Mouse (Mus musculus): Measurements from ENCODE around the gene Sox5.

The Sox5 gene

DNA sequence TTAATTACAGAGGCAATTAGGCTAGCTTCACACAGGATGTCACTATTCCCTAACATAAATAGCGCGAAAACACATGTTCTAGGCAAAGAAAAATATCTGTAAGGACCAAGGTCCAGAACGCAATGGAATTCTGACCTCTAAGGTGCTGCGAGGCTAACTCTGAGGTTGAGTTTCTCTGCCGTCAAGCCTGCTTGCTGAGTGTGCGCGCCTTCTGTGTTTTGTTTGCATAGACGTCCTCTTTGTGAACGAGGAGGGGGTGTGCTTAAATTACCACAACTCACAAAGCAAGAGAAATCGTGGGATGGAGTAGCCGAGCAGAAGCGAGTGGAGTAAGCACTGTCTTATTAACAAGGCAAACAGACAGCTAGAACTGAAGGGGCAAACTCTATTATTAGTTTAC lies 202.5 kb downstream of the Sox5 start:
- no peak for DNase-seq (ENCODE audit: low spot score in 2 of 2)

DNA sequence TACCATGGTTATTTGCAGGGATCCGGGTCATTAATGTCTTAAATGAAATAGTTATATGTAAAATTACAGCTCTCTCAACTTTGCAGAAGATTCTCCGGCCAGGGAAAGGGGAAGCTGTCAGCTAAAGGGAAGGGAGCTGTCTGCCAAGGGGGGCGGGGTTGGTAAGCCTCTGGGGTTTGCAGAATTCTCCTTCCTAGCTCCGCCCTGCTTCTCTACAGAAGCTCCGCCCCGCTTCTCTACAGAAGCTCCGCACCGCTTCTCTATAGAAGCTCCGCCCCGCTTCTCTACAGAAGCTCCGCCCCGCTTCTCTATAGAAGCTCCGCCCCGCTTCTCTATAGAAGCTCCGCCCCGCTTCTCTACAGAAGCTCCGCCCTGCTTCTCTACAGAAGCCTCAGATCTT lies 210.9 kb downstream of the Sox5 start:
- DNase-seq (ENCODE audit: low spot score in 2 of 2) = no peak

DNA sequence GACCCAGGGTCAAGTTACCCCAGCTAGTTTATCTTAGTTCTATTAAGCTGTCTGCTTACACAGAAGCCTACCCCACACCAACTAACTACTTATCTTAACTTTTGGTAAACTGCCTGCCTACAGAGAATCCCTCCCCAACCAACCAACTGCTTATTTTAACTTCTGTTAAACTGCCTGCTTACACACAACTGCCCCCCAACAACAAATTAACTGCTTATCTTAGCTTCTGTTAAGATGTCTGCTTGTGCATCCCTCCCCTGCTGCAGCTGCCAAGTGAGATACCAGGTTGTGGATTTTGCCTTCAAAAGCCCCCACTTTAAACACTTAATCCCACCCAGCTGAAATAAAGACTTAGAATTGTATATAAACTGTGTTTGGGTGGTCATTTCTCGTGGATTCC lies 215.9 kb downstream of the Sox5 start:
- DNase-seq (ENCODE audit: low spot score in 2 of 2) = no peak

DNA sequence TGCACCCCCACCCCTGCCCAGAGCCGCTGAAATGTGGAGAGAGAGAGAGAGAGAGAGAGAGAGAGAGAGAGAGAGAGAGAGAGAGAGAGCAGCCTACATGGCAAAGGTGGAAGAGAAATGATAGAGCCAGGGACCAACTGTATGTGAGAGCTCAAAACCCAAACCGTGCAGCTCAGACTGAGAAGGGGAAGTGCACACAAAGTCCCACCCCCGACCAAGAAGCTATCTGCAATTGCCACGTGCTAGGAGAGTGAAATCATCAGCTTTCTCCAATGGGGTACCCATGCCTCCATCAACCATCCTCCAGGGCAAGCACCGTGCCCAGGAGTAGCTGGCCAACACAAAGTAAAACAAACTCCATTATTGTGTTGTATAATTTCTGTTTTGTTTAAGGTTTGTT lies 220.1 kb downstream of the Sox5 start:
- DNase-seq (ENCODE audit: low spot score in 2 of 2) = no peak

DNA sequence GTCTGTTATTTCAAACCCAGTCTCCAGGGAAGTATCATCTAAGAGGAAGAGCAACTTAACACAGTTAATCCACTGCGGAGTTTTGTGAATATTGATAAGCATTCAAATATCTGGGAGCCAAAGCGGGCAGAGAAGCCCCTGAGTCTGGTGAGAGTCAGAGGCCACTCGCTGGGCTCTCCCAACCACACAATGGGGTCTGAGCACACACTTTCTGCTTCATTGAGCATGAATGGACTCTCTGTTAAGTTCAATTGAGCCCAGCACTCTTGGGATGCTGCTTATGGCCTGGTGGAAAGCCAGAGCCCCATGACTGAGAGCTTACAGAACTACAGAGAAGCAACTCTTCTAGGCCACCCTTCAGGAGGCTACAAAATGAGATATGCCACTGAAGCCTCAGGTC lies 221.6 kb downstream of the Sox5 start:
- DNase-seq (ENCODE audit: low spot score in 2 of 2) = no peak

DNA sequence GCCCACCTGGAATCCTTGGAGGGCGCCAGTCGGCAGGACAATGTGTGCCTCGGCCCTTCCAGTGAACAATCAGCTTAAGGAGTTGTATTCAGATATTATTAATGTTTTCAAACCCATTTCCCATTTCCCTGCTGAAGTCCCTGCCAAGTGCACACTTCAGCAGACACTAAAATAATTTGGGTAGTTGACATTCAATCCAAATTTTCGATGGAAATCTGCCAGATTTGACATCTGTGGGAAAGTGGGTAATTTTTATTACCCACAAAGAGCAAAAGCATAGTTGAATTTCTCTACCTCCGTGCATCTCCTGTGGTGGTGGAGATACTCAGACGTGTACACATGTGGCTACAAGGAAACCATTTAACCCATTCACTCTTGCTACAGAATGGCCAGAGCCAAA lies 228.3 kb downstream of the Sox5 start:
- DNase-seq (ENCODE audit: low spot score in 2 of 2) = no peak

DNA sequence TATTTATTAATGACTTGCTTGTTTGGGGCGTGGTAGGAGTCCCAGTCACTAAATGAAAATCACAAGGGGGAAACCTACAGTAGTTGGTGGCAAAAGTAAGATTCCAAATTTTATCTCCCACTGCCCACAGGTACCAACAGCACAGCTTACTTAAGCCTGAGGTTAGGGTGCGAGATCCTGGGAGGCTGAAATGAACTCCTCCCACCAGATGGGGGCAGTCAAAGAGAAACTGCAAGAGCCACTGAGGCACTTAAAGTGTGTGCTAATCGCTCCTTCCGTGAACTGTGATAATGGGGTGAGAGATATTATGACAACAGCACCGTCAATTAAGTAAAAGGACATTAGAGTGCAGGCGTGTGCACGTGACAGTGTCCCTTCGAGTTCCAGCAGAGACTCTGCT lies 232.8 kb downstream of the Sox5 start:
- DNase-seq (ENCODE audit: low spot score in 2 of 2) = no peak

DNA sequence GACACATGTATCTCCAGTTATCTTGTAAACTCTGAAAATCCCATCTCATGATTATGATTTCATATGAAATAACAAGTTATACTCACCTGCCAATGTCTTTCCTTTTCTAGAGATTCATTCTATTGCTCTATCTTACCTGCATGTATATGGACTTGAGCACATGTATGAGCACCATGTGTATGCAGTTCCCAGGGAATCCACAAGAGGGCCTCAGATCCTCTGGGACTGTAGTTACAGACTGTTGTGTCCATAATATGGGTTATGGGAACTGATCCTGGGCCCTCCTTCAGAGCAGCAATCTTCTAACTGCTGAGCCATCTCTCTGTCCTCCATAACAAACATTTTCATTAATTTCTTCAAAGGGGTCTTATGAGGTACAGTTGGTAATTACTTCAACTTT lies 234.6 kb downstream of the Sox5 start:
- no peak for DNase-seq (ENCODE audit: low spot score in 2 of 2)

DNA sequence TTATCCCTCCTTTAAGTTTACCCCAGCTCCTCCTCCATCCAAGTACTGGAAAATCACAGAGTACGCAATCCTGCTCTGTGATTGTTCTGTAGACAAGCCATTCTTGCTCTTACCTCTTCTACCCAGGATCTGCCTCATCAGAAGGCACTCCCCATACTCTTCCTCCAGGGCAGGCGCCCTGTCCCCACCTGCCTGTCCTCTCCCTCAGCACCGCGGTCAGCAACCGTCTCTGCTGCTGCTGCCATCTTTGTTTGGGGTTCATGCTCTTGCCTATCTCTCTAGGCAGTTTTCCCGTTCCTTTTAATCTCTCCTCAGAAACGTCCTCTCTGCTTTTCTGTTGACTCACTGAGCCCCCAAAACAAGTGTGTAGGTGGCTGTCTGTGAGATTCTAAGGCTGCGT lies 236.2 kb downstream of the Sox5 start:
- DNase-seq (ENCODE audit: low spot score in 2 of 2) = no peak

DNA sequence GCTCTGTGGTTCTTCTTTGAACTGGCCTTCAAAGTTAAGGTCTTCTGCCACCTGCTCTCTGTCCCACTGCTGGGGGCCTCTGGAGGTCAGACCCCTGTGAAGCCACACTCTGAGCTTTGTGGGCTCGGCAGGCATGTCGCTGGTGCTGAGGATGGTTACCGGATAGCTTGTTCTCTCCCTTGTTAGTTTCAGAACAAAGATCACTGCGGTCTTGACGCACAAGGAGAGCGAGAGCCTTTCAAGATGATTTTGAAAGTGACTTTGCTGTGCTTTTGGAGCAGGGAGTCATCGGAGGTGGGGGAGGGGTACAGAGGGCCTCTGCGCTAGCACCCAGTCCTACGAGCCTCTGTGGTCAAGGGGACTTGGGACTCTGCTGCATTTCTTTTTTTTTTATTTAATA lies 240.5 kb downstream of the Sox5 start:
- no peak for DNase-seq (ENCODE audit: low spot score in 2 of 2)

DNA sequence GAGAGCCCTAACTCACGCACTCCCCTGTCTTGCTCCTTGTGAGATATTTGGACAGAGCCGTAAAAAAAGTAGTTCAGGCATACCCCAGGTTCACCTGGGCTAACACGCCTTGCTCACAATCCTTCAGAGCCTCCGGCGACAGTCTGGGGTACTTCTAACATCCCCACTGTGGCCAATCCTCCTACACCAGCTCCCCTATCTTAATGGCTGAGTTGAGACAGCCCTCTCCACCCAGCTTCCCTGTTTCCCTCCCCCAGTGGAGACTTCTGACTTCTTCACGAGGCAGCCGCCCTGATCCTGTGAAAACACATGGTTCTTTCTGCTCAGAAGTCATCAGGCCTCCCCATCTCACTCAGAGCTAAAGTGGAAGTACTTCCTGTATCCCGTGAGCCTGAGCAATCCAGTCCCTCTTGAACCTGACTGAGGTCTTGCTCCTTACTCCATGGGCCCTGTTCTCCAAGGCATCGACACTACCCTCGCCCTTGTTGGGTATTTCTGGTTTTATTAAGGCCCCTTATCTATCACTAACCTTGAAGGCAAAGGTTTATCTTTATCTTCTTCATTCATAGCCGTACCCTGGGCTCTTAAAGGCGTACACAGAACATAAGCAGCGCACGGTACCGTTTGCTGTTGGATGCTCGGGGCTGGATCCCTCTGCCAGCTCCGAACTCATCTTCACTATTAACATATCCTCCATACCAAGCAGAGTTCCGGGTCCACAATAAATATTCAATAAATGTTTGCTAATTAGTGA lies 242.2 kb downstream of the Sox5 start:
- DNase-seq (ENCODE audit: low spot score in 2 of 2) = no peak

DNA sequence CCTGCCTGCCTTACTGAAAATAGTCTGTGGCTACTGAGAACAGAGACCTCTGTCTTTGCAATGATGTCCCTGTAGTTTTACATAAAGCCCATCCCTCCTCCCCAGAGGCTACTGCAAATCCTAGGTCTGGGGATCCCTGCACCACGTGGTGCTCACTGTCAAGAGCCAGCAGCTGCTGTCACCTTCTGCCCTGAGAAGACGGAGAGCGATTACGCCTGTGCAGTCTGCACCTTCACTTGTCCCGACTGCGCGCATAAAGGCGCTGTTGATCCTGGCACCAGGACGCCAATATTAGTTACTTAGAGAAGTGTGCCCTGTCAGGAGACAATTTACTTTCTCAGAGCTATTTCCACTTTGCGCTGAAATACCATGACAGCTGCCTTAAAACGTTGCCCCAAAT lies 258.3 kb downstream of the Sox5 start:
- DNase-seq (ENCODE audit: low spot score in 2 of 2) = no peak

DNA sequence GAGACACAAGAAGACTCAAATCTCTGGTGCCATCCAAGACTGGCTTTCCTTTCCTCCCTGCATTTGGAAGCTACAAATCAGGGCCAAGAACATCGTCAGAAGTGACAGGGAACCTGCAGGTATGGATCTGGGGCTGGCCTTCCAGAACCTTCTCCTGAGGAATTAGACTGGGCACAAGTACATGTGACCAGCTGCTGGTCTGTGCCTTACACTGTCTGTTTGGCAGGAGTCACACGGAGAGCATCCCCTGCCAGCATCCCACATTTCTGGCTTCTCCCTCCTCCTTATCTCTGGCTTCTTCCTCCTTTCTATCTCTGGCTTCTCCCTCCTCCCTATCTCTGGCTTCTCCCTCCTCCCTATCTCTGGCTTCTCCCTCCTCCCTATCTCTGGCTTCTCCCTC lies 263.0 kb downstream of the Sox5 start:
- DNase-seq (ENCODE audit: low spot score in 2 of 2) = no peak

DNA sequence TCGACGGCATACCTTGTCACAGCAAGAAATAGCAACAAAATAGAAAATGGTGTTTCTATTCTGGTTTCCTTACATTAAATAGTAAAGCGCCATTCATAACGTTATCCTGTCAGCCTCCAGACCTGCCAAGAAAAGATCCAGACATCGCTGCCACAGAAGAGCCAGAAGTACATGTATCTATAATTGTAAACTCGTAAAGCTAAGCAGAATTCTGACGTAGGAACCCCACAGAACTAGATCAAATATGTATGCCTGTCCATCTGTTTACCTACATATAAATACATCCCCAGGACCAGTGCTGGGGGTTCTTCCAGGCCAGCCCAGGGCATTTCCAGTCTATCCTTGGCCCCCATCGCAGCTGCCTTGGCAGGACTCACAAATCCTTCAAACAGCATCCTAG lies 265.9 kb downstream of the Sox5 start:
- no peak for DNase-seq (ENCODE audit: low spot score in 2 of 2)

DNA sequence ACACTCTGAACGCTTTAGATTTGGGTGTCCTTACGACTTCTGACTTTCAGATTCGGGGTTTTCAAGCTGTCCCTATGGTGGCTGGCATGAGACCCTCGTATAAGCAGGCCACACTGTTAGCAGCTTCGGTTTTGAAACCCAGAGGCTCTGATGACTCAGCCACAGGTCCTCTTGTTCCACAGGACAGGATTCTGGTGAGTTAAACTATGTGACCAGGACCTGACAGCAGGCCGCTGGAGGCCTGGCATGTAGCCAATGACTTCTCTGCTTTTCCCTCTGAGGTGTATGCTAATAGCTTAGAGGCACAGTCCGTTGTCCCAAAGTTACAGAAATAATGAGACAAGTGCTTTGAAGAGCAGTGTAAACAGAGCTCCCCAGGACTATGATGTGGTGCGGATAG lies 268.0 kb downstream of the Sox5 start:
- DNase-seq (ENCODE audit: low spot score in 2 of 2) = no peak

DNA sequence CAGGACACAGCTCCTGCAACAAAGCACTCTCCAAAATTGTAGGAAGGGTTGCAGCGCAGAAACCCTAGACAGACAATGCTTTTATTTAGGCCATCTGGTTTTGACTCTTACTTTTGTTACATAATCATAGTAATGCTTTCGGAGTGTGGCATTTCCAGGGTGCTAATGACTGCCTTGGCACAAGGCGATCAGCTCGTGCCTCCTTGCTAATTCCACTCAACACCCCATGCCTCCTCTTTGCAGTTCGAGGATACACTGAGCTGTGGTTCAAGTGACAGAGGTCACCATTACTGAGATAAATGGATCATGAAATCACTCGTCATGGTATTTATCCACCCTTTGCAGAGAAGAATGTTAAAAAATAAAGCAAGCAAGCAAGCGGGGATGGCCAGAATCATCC lies 269.9 kb downstream of the Sox5 start:
- no peak for DNase-seq (ENCODE audit: low spot score in 2 of 2)

DNA sequence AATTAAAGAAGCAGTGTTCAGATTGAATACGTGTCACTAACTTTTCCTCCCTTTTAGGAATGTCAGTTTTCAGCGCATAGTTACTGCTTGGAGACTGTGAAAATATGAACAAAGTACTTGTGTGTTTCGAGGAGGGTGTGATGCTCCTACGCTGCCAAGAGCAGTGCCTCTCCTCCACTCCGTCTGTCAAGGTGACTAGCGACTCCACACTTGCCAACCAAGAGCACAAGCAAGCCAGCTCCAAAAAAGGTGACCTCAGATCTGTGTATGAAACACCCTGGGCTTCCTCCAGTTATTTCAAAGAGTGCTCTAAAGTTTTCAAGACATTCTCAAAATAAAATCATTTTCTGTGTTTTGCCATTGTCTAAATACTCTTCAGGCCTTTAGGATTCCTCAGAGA lies 271.6 kb downstream of the Sox5 start:
- DNase-seq (ENCODE audit: low spot score in 2 of 2) = peak; percentile 2 to 22

DNA sequence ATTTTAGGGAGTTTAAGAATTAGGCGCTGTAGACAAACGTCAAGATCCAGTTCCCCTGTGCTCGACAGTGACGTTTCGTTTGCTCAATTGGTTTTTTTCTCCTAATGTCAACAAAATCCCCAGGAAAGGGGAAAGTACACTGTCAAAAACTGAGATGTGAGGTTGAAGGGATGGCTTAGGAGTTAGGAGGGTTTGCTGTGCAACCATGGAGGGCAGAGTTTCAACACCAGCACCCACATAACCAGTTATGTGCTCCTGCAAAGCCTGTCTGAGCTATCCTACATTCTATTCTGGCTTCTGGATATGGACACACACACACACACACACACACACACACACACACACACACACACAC lies 277.6 kb downstream of the Sox5 start:
- DNase-seq (ENCODE audit: low spot score in 2 of 2) = no peak

DNA sequence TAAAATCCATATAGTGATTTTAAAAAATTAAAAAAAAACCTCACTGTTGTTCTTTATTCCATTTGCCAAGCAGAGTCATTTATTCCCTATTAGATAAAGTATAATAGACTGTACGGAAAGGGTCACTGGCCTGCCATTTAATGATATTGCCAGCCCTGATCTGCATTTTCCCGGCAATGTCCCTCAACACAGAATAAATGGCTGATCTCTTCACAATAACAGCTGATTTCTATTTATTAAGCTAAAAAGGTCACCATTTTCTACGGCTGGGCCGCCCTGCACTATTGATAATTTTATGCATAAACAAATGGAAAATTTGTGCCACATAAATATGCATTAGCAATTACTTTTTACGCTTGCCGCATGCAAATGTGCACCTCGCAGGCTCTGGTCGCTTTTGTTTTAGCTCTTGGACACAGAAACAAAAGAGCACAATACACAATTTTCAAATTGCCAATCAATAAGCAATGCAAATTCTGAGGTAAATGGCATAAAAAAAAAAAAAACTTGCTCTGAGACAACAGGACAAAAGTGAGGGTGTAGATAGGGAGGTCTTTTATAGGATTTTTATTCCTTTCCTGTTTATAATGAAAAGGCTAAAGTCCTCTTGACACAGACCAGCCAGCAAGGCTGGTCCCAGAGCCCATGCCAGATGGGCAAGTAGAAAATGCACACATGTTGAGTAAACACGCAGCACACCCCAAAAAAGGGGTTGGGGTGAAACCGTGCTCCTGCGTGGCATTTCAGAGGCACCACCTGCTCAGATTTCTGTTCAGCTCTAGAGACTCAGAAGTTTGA lies 278.2 kb downstream of the Sox5 start:
- no peak for DNase-seq (ENCODE audit: low spot score in 2 of 2)

DNA sequence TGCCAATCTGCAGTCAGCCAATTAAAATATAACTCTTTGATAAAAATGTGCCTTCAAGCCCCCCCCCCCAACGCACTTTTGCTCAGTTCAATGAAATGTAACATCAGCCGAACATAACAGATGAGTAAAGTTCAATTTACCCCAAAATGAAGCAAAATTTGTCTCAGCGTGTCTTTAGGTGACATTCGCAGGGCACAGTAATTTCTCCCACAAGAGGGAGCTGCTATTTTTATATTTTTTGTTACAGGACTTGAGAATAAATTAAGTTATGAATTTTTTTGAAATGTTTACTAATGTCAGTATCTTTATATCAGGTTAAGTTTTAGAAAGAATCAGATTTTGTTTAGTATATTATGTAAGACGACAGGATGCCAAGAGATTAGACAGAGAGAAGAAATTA lies 280.3 kb downstream of the Sox5 start:
- no peak for DNase-seq (ENCODE audit: low spot score in 2 of 2)

DNA sequence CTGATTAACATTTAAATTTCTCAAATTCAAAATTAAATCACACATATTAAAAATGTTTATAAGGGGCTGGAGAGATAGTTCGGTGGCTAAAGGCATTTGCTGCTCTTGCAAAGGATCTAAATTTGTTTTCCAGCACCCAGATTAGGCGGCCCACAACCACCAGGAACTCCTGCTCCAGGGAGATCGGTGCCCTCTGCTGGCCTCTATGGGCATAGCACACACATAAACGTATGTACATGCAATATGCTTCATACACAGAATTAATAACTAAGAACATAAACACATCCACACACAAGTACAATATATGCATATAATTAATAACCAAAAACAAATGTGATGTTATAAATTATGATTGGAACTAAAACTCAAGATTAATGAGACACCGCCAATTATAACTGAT lies 283.6 kb downstream of the Sox5 start:
- DNase-seq (ENCODE audit: low spot score in 2 of 2) = no peak

DNA sequence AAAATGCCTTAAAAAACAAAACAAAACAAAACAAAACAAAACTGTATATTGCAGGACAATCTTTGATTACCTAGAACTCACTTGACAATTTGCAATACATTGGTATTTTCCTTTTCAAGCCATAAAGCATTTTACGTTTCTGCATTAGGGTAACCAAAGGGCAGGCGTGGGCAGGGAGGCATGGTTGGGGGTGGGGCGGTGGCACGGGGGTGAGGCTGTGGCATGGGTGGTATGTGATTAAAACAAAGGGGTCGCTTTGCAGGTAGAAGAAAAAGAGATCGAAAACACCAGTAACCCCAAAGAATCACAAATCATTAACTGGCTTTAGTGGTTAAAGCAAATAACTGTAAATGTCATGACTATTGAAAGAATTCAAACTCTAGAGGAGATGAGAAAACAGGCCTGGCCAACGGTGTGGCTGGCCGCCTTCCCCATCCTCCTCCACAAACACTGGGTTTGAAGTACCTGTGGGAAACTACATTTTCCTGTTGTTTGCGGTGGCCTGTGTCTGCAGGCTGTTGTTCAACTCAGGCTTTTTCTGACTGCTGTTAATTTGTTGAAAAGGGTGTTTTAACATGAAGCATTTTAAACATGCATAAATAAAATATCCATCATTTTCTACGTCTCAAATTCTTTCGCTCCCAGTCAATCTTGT lies 289.9 kb downstream of the Sox5 start:
- no peak for DNase-seq (ENCODE audit: low spot score in 2 of 2)

DNA sequence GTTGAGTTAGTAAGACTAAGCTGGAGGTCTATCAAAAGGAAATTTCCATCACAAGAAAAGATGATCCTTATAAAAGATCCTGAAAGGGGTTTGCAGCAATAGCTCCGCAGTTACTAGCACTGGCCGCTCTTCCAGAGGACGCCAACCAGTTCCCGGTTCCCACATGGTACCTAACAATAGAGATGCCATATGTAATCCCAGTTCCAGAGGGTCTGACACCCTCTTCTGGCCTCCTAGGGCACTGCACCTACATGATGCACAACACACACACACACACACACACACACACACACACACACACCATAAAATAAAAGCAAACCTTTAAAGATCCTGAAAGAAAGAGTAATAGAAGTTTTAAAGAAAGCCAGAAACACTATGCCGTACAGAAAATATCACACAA lies 290.9 kb downstream of the Sox5 start:
- DNase-seq (ENCODE audit: low spot score in 2 of 2) = no peak

Data from left cerebral cortex, adult 9 months (tissue).